Mouse (Mus musculus): ENCODE data around the gene Chn2. TPM values are rescaled to one million over a fixed set of nuclear protein-coding genes. Genes with fewer than 3 reads are reported as not detected.

Chn2 gene
- total and polyA plus RNA-seq, 2 experiments from 2014 or later, result 33.3 to 49.4 TPM

GRCm38 (mm10) chr6:54082576-54082975 is 43.2 kb downstream of the Chn2 start:
- no peaks in the 10 kb centered on the region for H3K36me3 ChIP-seq (ENCODE audit: insufficient read depth)
- no peak overlapping the region for H3K4me3 ChIP-seq (ENCODE audit: low read depth, low read length)
- ATAC-seq, result no peak
- no peak overlapping the region; the same call in 1 of the 2 replicates for H3K27ac ChIP-seq (ENCODE audit: low read depth, low read length)
- no peaks in the 10 kb centered on the region for H3K27me3 ChIP-seq (ENCODE audit: insufficient read depth, low read length)
- WGBS, result 61% methylated on average over 2 of the region's 2 CpGs
- no peak overlapping the region for H3K9ac ChIP-seq
- H3K4me1 ChIP-seq (ENCODE audit: insufficient read depth), result no peaks in the 10 kb centered on the region
- DNase-seq, result no peak
- TF ChIP-seq CTCF (IDR thresholded peaks at IDR 0.05; ENCODE audit: low read depth), result no peak
- no peaks in the 10 kb centered on the region for H3K9me3 ChIP-seq (ENCODE audit: low read length)
- no peak overlapping the region for H3K4me2 ChIP-seq (ENCODE audit: low read depth)

- Histone ChIP-seq H3K9me3 (ENCODE audit: low read length) (no peaks in the 10 kb centered on the region), H3K9ac (no peak overlapping the region), H3K4me3 (ENCODE audit: low read depth, low read length) (no peak overlapping the region), H3K36me3 (ENCODE audit: insufficient read depth) (no peaks in the 10 kb centered on the region), H3K27me3 (ENCODE audit: insufficient read depth, low read length) (no peaks in the 10 kb centered on the region), H3K4me2 (ENCODE audit: low read depth) (no peak overlapping the region), H3K4me1 (ENCODE audit: insufficient read depth) (no peaks in the 10 kb centered on the region), H3K27ac (ENCODE audit: low read depth, low read length) (no peak overlapping the region)
- TF ChIP-seq CTCF (IDR thresholded peaks at IDR 0.05; ENCODE audit: low read depth), result no peak
- WGBS, result 92% methylated on average over 6 of the region's 6 CpGs
- no peak for ATAC-seq
- no peak for DNase-seq
Observed at GRCm38 (mm10) chr6:54084046-54084445, 44.7 kb downstream of the Chn2 start.

GRCm38 (mm10) chr6:54085009-54085408 is 45.7 kb downstream of the Chn2 start:
- no peaks in the 10 kb centered on the region for H3K36me3 ChIP-seq (ENCODE audit: insufficient read depth)
- H3K4me1 ChIP-seq (ENCODE audit: insufficient read depth), result no peaks in the 10 kb centered on the region
- no peak for DNase-seq
- ATAC-seq, result no peak
- no peak for TF ChIP-seq CTCF (IDR thresholded peaks at IDR 0.05; ENCODE audit: low read depth)
- no peak overlapping the region for H3K9ac ChIP-seq
- H3K9me3 ChIP-seq (ENCODE audit: low read length), result no peaks in the 10 kb centered on the region
- WGBS, result 85% methylated on average over 9 of the region's 9 CpGs
- no peak overlapping the region for H3K4me2 ChIP-seq (ENCODE audit: low read depth)
- no peak overlapping the region for H3K27ac ChIP-seq (ENCODE audit: low read depth, low read length)
- H3K4me3 ChIP-seq (ENCODE audit: low read depth, low read length), result no peak overlapping the region
- H3K27me3 ChIP-seq (ENCODE audit: insufficient read depth, low read length), result no peaks in the 10 kb centered on the region

GRCm38 (mm10) chr6:54088168-54088567 is 48.8 kb downstream of the Chn2 start:
- Histone ChIP-seq H3K4me2 (ENCODE audit: low read depth) (no peak overlapping the region), H3K4me3 (ENCODE audit: low read depth, low read length) (no peak overlapping the region), H3K4me1 (ENCODE audit: insufficient read depth) (no peaks in the 10 kb centered on the region), H3K36me3 (ENCODE audit: insufficient read depth) (no peaks in the 10 kb centered on the region), H3K27me3 (ENCODE audit: insufficient read depth, low read length) (no peaks in the 10 kb centered on the region), H3K27ac (ENCODE audit: low read depth, low read length) (no peak overlapping the region), H3K9ac (no peak overlapping the region), H3K9me3 (ENCODE audit: low read length) (no peaks in the 10 kb centered on the region)
- ATAC-seq, result peak; percentile 55; the same call in 1 of the 2 replicates
- 74% methylated on average over 4 of the region's 4 CpGs for WGBS
- no peak for TF ChIP-seq CTCF (IDR thresholded peaks at IDR 0.05; ENCODE audit: low read depth)
- no peak for DNase-seq

- Histone ChIP-seq H3K4me1 (ENCODE audit: insufficient read depth) (no peaks in the 10 kb centered on the region), H3K9me3 (ENCODE audit: low read length) (no peaks in the 10 kb centered on the region), H3K9ac (no peak overlapping the region), H3K36me3 (ENCODE audit: insufficient read depth) (no peaks in the 10 kb centered on the region), H3K4me2 (ENCODE audit: low read depth) (no peak overlapping the region), H3K27ac (ENCODE audit: low read depth, low read length) (no peak overlapping the region), H3K27me3 (ENCODE audit: insufficient read depth, low read length) (no peaks in the 10 kb centered on the region), H3K4me3 (ENCODE audit: low read depth, low read length) (no peak overlapping the region)
- WGBS, result 80% methylated on average over 3 of the region's 3 CpGs
- ATAC-seq, result no peak
- no peak for DNase-seq
- no peak for TF ChIP-seq CTCF (IDR thresholded peaks at IDR 0.05; ENCODE audit: low read depth)
Observed at GRCm38 (mm10) chr6:54090822-54091221, 51.5 kb downstream of the Chn2 start.

GRCm38 (mm10) chr6:54092920-54093319 is 53.6 kb downstream of the Chn2 start:
- H3K27me3 ChIP-seq (ENCODE audit: insufficient read depth, low read length), result no peaks in the 10 kb centered on the region

GRCm38 (mm10) chr6:54096147-54096761 is 56.9 kb downstream of the Chn2 start:
- Histone ChIP-seq H3K9ac (no peak overlapping the region), H3K9me3 (ENCODE audit: low read length) (no peaks in the 10 kb centered on the region), H3K36me3 (ENCODE audit: insufficient read depth) (no peaks in the 10 kb centered on the region), H3K4me2 (ENCODE audit: low read depth) (no peak overlapping the region), H3K4me3 (ENCODE audit: low read depth, low read length) (no peak overlapping the region), H3K27me3 (ENCODE audit: insufficient read depth, low read length) (no peaks in the 10 kb centered on the region), H3K27ac (ENCODE audit: low read depth, low read length) (no peak overlapping the region), H3K4me1 (ENCODE audit: insufficient read depth) (no peaks in the 10 kb centered on the region)
- ATAC-seq (no peak), DNase-seq (no peak)
- 30% methylated on average over 6 of the region's 6 CpGs for WGBS
- TF ChIP-seq CTCF (IDR thresholded peaks at IDR 0.05; ENCODE audit: low read depth), result no peak

More at GRCm38 (mm10) chr6:54092920-54093319, 53.6 kb downstream of the Chn2 start:
- Histone ChIP-seq H3K36me3 (ENCODE audit: insufficient read depth) (no peaks in the 10 kb centered on the region), H3K27ac (ENCODE audit: low read depth, low read length) (no peak overlapping the region), H3K9me3 (ENCODE audit: low read length) (no peaks in the 10 kb centered on the region), H3K4me3 (ENCODE audit: low read depth, low read length) (no peak overlapping the region), H3K9ac (no peak overlapping the region), H3K4me2 (ENCODE audit: low read depth) (no peak overlapping the region), H3K4me1 (ENCODE audit: insufficient read depth) (no peaks in the 10 kb centered on the region)
- no peak for TF ChIP-seq CTCF (IDR thresholded peaks at IDR 0.05; ENCODE audit: low read depth)
- WGBS, result 69% methylated on average over 3 of the region's 3 CpGs
- ATAC-seq (no peak), DNase-seq (no peak)

Measured in forebrain, postnatal 0 days (tissue).